Mouse (Mus musculus) CD4-positive, CD25-positive, alpha-beta regulatory T cell, adult 2 months (primary cell): Measurements from ENCODE around the gene Tmem204.
A peak's percentile ranks its signal among the peaks of the same experiment; 100 is the strongest.

Source experiments
- DNase-seq: peaks from one replicate; pipeline ENCODE4 v3.0.0-alpha.2; 2012; ENCODE audit warnings: low read depth, low spot score

Gene Tmem204

DNA sequence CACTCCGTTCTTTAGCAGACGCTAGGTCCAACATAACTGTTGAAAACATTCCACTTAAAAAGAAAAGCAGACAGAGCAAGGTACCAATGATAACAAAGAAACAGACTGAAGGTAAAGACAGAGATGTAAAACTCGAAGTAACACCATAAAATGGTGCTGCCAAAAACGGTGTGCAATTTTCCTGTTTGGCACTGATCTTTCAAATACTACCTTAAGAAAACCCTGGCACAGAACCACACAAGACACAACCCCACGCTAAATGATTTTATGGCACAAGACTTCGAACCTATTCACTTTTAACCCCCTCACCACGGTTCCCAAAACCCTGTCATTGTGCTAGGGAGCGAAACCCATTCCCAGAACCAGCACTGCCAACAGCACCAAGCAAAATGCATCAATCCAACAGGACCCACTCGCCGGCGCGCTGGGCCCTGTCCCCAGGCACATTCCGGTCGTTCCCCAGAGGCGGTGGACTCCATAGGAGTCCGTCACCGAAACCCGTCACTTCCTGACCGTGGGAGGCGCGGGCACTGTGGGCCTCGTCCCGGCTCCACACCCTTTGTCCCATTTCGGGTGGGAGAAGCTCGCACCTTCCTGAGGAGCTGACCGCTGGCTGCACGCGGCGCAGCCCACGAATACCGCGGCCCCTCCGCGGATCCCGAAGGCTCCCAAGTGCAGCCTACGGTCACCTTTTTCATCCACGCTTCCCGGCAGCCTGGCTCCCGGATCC, 68.4 kb downstream of the Tmem204 start:
- DNase-seq = peak; percentile 43

DNA sequence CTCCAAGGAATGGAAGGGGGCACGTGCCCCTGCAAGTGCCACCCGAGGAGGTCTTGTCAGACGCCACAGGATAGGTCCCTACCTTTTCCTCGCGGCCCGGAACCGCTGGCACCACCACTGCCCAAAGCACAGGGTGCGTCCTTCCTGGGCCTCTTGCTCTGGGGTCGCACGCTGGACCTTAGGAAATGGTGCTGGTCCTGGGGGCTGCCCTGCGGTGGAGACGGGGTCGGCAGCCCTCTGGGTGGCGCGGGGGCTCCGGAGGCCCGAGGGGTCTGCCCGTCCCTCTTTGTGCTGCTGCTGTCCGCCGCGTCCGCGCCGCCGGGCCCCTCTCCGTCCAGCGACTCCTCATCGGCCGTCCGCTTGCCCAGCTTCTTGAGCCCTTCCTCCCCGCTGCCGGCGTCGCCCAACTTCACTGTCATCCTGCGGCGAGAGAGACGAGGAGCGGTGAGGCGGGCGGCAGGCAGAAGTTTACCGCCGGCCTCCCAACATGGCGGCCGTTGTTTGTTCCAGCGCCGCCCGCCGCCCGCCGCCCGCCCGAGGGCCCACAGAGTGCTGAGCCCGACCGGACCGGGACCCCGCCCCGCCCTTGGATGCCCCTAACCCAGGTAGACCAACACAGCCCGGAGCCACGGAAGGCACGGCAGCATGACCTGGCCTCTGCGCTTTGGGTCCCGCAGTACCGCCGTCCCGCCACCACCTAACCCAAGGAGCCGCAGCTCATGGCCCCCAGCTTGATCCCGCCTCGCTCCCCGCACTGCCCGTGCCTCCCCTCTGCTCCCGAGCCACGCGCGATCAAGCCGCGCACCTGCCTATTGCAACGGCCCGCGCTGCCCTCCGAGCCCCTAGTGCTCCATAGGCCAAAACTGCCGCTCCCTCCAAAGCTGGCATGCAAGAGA, 69.5 kb downstream of the Tmem204 start:
- peak; percentile 62 for DNase-seq
